Mouse (Mus musculus): ENCODE results near the gene Hmgcl. TPM values are rescaled to one million over a fixed set of nuclear protein-coding genes. Genes with fewer than 3 reads are reported as not detected.

Hmgcl gene
- polyA plus RNA-seq, 1 experiment from 2014 or later, result 147 TPM

DNA sequence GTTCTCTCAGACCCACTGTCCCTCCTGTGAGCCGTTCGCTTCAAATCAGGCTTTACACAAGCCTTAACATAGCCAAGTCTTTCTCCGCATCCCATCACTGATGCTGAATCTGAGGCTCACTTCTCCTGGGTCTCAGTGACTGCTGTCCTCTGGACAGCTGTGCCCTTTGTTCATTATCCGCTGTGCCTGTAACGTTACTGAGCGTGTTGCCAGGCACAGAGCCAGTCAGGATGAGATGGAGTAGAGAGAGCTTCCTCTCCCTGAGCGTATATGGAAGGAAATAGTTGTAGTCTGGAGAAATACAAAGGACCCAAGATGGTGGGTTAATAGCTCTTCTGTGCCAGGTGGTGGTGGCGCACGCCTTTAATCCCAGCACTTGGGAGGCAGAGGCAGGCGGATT is 3.2 kb downstream of the Hmgcl start:
- Histone ChIP-seq H3K4me1 (ENCODE audit: control insufficient read depth, insufficient read depth, low read length) (peaks cover 14% of the 10 kb centered on the region), H3K4me3 (ENCODE audit: low read length) (no peak overlapping the region), H3K9ac (ENCODE audit: low read depth, low read length) (no peak overlapping the region), H3K9me3 (ENCODE audit: control insufficient read depth, low read length) (peaks cover 3% of the 10 kb centered on the region; the same call in 1 of the 2 replicates), H3K27ac (ENCODE audit: low read length) (no peak overlapping the region), H3K36me3 (ENCODE audit: control insufficient read depth, insufficient read depth, low read length) (peaks cover 16% of the 10 kb centered on the region), H3K27me3 (replicated peaks; ENCODE audit: control insufficient read depth, insufficient read depth, low read length) (no peaks in the 10 kb centered on the region), H3K4me2 (ENCODE audit: low read depth, low read length) (no peak overlapping the region)
- no peak for ATAC-seq
- WGBS, result 83% methylated on average over 10 of the region's 10 CpGs

DNA sequence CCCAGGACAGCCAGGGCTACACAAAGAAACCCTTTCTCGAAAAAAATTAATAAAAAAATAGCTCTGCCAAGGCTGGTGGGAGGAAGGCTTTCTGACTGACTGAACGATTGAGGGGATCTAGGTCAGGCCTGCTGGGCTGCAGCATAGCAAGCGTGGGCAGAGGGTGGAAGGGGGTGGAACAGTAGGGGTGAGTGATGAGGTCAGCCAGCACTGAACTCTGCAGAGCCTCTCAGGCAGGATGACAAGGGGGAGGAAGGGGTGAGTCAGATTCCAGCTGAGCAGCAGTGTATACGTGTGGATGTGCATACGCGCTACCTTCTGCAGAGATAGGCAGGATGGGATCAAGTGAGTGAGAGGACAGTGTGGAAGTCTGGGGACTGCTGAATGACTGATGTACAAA is 3.7 kb downstream of the Hmgcl start:
- Histone ChIP-seq H3K9me3 (ENCODE audit: control insufficient read depth, low read length) (peaks cover 3% of the 10 kb centered on the region; the same call in 1 of the 2 replicates), H3K27ac (ENCODE audit: low read length) (no peak overlapping the region), H3K36me3 (ENCODE audit: control insufficient read depth, insufficient read depth, low read length) (peaks cover 16% of the 10 kb centered on the region), H3K4me2 (ENCODE audit: low read depth, low read length) (no peak overlapping the region), H3K4me3 (ENCODE audit: low read length) (no peak overlapping the region), H3K9ac (ENCODE audit: low read depth, low read length) (no peak overlapping the region), H3K27me3 (replicated peaks; ENCODE audit: control insufficient read depth, insufficient read depth, low read length) (no peaks in the 10 kb centered on the region), H3K4me1 (ENCODE audit: control insufficient read depth, insufficient read depth, low read length) (peaks cover 14% of the 10 kb centered on the region)
- ATAC-seq, result no peak
- WGBS, result 50% methylated on average over 6 of the region's 6 CpGs

DNA sequence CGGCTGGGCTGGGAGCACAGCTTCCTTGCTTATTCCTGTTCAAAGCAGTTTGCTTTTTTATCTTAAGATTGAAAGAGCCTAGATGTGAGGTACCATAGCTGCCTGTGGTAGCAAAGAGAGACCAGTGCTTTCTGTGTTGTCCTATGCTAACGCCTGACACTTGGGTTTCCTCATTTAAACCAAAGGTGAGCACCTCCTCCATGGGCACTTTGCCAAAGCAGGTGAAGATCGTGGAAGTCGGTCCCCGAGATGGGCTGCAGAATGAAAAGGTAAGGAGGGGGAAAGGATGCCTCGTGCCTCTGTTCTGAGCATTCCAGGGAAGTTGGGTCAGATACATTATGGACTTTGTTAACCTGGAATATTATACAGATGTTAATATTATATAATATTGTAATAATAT is 4.1 kb downstream of the Hmgcl start:
- WGBS, result 81% methylated on average over 6 of the region's 6 CpGs
- Histone ChIP-seq H3K9ac (ENCODE audit: low read depth, low read length) (no peak overlapping the region), H3K36me3 (ENCODE audit: control insufficient read depth, insufficient read depth, low read length) (peaks cover 16% of the 10 kb centered on the region), H3K4me2 (ENCODE audit: low read depth, low read length) (no peak overlapping the region), H3K4me3 (ENCODE audit: low read length) (no peak overlapping the region), H3K27ac (ENCODE audit: low read length) (no peak overlapping the region), H3K4me1 (ENCODE audit: control insufficient read depth, insufficient read depth, low read length) (peaks cover 14% of the 10 kb centered on the region), H3K27me3 (replicated peaks; ENCODE audit: control insufficient read depth, insufficient read depth, low read length) (no peaks in the 10 kb centered on the region), H3K9me3 (ENCODE audit: control insufficient read depth, low read length) (peaks cover 3% of the 10 kb centered on the region; the same call in 1 of the 2 replicates)
- no peak for ATAC-seq

DNA sequence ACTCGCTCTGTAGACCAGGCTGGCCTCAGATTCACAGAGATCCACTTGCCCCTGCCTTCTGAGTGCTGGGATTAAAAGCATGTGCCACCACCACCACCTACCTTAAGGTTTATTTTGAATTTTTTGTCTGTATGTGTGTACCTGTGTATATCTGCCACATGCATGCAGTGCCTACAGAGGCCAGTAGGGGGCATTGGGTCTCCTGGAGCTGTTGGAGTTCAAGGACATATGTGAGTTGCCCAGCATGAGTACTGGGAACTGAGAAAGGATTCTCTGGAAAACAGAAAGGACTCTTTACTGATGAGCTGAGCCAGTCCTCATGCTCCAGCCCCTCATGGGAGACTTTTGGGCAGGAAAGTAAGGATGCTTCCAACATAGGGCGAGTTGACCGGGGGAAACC is 5.3 kb downstream of the Hmgcl start:
- Histone ChIP-seq H3K27me3 (replicated peaks; ENCODE audit: control insufficient read depth, insufficient read depth, low read length) (no peaks in the 10 kb centered on the region), H3K4me3 (ENCODE audit: low read length) (no peak overlapping the region), H3K4me1 (ENCODE audit: control insufficient read depth, insufficient read depth, low read length) (peaks cover 10% of the 10 kb centered on the region), H3K4me2 (ENCODE audit: low read depth, low read length) (no peak overlapping the region), H3K9ac (ENCODE audit: low read depth, low read length) (no peak overlapping the region), H3K9me3 (ENCODE audit: control insufficient read depth, low read length) (peaks cover 3% of the 10 kb centered on the region; the same call in 1 of the 2 replicates), H3K27ac (ENCODE audit: low read length) (no peak overlapping the region), H3K36me3 (ENCODE audit: control insufficient read depth, insufficient read depth, low read length) (peaks cover 22% of the 10 kb centered on the region)
- 92% methylated on average over 3 of the region's 3 CpGs for WGBS
- ATAC-seq, result no peak

DNA sequence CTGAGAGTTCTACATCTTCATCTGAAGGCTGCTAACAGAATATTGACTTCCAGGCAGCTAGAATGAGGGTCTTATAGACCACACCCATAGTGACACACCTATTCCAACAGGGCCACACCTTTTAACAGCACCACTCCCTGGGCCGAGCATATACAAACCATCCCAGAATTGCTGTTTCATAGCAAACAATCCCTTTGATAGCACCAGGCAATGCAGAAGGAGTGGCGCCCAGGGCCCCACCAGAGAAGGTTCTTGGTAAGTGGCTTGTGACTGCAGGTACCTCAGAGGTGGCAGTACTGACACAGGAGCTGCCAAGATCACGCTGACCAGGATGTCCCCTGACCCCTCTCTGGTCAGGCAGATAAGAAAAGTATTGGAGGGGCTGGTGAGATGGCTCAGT is 6.9 kb downstream of the Hmgcl start:
- no peak for ATAC-seq
- no peak overlapping the region for H3K4me3 ChIP-seq (ENCODE audit: low read length)
- peaks cover 22% of the 10 kb centered on the region for H3K36me3 ChIP-seq (ENCODE audit: control insufficient read depth, insufficient read depth, low read length)
- 80% methylated on average over 3 of the region's 3 CpGs for WGBS
- no peak overlapping the region for H3K27ac ChIP-seq (ENCODE audit: low read length)
- peaks cover 3% of the 10 kb centered on the region; the same call in 1 of the 2 replicates for H3K9me3 ChIP-seq (ENCODE audit: control insufficient read depth, low read length)
- H3K9ac ChIP-seq (ENCODE audit: low read depth, low read length), result no peak overlapping the region
- H3K4me2 ChIP-seq (ENCODE audit: low read depth, low read length), result no peak overlapping the region
- H3K27me3 ChIP-seq (replicated peaks; ENCODE audit: control insufficient read depth, insufficient read depth, low read length), result no peaks in the 10 kb centered on the region
- peaks cover 9% of the 10 kb centered on the region for H3K4me1 ChIP-seq (ENCODE audit: control insufficient read depth, insufficient read depth, low read length)

DNA sequence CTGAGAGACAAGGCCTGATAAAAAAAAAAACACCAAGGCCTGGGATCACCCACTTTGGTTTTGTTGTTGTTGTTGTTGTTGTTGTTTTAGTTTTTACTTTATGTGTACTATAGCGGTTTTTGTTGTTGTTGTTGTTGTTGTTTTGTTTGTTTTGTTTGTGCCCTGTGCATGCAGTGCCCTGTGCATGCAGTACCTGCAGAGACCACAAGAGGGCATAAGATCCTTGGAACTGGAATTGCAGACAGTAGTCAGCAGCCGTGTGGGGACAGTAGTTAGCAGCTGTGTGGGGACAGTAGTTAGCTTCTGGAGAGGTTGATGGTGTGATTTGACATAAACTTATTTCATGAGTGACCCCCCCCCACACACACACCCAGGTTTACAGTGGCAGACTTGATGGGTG is 8.0 kb downstream of the Hmgcl start:
- peaks cover 22% of the 10 kb centered on the region for H3K36me3 ChIP-seq (ENCODE audit: control insufficient read depth, insufficient read depth, low read length)
- WGBS, result 21% methylated on average over 2 of the region's 2 CpGs
- ATAC-seq, result no peak

DNA sequence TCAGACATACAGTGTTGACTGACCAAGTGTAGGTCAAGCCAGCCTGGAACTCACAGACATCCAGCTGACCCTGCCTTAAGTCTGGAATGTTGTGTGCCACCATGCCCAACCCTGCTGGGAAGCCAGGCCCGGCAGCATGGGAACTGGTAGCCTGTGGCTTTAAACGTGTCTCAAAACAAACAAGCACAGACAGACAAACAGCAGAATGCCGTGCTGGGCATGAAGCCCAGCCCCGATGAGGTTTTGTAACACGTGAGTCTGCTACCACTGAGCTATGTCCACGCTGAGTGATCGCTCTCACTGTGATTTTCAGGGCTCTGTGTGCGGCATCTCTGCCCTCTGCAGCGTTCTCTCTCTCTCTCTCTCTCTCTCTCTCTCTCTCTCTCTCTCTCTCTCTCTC is 9.6 kb downstream of the Hmgcl start:
- H3K36me3 ChIP-seq (ENCODE audit: control insufficient read depth, insufficient read depth, low read length), result peaks cover 22% of the 10 kb centered on the region
- no peaks in the 10 kb centered on the region for H3K27me3 ChIP-seq (replicated peaks; ENCODE audit: control insufficient read depth, insufficient read depth, low read length)
- H3K4me1 ChIP-seq (ENCODE audit: control insufficient read depth, insufficient read depth, low read length), result peaks cover 5% of the 10 kb centered on the region; the same call in 1 of the 2 replicates
- ATAC-seq, result no peak
- peaks cover 3% of the 10 kb centered on the region; the same call in 1 of the 2 replicates for H3K9me3 ChIP-seq (ENCODE audit: control insufficient read depth, low read length)
- no peak overlapping the region for H3K4me2 ChIP-seq (ENCODE audit: low read depth, low read length)
- H3K27ac ChIP-seq (ENCODE audit: low read length), result no peak overlapping the region
- H3K4me3 ChIP-seq (ENCODE audit: low read length), result no peak overlapping the region
- 87% methylated on average over 9 of the region's 9 CpGs for WGBS
- H3K9ac ChIP-seq (ENCODE audit: low read depth, low read length), result no peak overlapping the region

More for the DNA sequence above, 8.0 kb downstream of the Hmgcl start:
- H3K27ac ChIP-seq (ENCODE audit: low read length), result no peak overlapping the region
- H3K9ac ChIP-seq (ENCODE audit: low read depth, low read length), result no peak overlapping the region
- H3K9me3 ChIP-seq (ENCODE audit: control insufficient read depth, low read length), result peaks cover 3% of the 10 kb centered on the region; the same call in 1 of the 2 replicates
- H3K4me1 ChIP-seq (ENCODE audit: control insufficient read depth, insufficient read depth, low read length), result peaks cover 8% of the 10 kb centered on the region
- no peak overlapping the region for H3K4me3 ChIP-seq (ENCODE audit: low read length)
- no peaks in the 10 kb centered on the region for H3K27me3 ChIP-seq (replicated peaks; ENCODE audit: control insufficient read depth, insufficient read depth, low read length)
- no peak overlapping the region for H3K4me2 ChIP-seq (ENCODE audit: low read depth, low read length)

DNA sequence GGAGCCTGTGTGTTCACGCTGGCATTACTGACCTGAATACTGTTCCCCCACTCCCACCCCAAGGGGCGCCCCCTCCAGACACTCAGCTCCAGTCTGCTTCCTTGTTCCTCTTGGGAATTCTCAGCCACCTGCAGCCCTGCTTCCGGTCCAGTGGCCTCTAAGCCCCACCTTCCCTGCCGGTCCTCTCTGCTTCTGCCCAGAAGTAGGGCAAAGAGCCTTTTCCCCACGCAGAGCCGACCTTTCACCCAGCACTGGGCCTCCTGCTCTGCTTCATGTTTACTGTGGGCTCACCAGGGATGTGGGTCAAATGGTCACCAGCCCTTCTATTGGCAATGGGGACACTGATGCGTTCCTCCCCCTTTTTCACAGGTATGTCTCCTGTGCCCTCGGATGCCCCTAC is 12.1 kb downstream of the Hmgcl start:
- H3K36me3 ChIP-seq (ENCODE audit: control insufficient read depth, insufficient read depth, low read length), result peaks cover 11% of the 10 kb centered on the region
- H3K27ac ChIP-seq (ENCODE audit: low read length), result peak overlapping the region; percentile 85
- H3K4me1 ChIP-seq (ENCODE audit: control insufficient read depth, insufficient read depth, low read length), result peaks cover 9% of the 10 kb centered on the region
- ATAC-seq, result peak; percentile 77
- H3K4me3 ChIP-seq (ENCODE audit: low read length), result peak overlapping the region; percentile 25
- no peaks in the 10 kb centered on the region for H3K27me3 ChIP-seq (replicated peaks; ENCODE audit: control insufficient read depth, insufficient read depth, low read length)
- no peaks in the 10 kb centered on the region for H3K9me3 ChIP-seq (ENCODE audit: control insufficient read depth, low read length)
- 47% methylated on average over 8 of the region's 8 CpGs for WGBS
- peak overlapping the region; percentile 55 for H3K9ac ChIP-seq (ENCODE audit: low read depth, low read length)
- H3K4me2 ChIP-seq (ENCODE audit: low read depth, low read length), result peak overlapping the region; percentile 45

DNA sequence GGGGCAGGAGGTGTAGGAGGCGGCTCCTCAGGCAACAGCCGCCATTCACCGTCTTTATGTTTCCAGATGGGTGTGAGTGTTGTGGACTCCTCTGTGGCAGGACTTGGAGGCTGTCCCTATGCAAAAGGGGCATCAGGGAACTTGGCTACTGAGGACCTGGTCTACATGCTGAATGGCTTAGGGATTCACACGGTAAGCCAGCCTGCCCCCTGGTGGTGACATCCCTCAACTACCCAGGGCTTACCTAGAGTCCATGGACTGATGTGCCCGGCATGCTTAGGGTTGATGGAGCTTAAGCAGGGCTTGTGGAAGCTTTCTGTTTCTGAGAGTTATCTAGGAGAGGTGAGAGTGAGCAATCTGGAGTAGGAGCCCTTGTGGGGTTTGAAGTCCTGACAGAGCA is 14.5 kb downstream of the Hmgcl start:
- no peaks in the 10 kb centered on the region for H3K27me3 ChIP-seq (replicated peaks; ENCODE audit: control insufficient read depth, insufficient read depth, low read length)
- H3K27ac ChIP-seq (ENCODE audit: low read length), result no peak overlapping the region
- no peak for ATAC-seq
- no peak overlapping the region for H3K4me3 ChIP-seq (ENCODE audit: low read length)
- peaks cover 7% of the 10 kb centered on the region for H3K36me3 ChIP-seq (ENCODE audit: control insufficient read depth, insufficient read depth, low read length)
- no peak overlapping the region for H3K4me2 ChIP-seq (ENCODE audit: low read depth, low read length)
- H3K9ac ChIP-seq (ENCODE audit: low read depth, low read length), result no peak overlapping the region
- H3K9me3 ChIP-seq (ENCODE audit: control insufficient read depth, low read length), result no peaks in the 10 kb centered on the region
- 27% methylated on average over 5 of the region's 5 CpGs for WGBS
- peaks cover 24% of the 10 kb centered on the region for H3K4me1 ChIP-seq (ENCODE audit: control insufficient read depth, insufficient read depth, low read length)

DNA sequence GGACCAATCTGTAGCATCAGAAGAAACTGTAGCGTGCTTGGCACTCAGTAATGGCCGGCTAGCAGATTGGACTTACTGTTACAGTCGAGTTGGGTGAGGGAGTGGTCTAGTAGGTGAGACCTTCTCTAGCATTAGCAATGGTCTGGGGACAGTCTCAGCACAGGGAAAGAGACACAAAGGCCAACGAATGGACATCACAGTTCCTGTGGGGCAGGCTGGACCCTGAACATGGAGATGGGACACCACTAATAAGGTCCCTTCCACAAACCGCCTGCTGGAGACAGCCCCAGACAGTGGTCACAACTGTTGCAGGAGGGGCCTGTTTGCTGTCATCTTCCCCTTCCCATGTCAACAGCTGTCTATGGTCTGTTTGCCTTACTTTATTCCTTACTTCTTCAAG is 15.5 kb downstream of the Hmgcl start:
- Histone ChIP-seq H3K4me1 (ENCODE audit: control insufficient read depth, insufficient read depth, low read length) (peaks cover 24% of the 10 kb centered on the region), H3K9ac (ENCODE audit: low read depth, low read length) (no peak overlapping the region), H3K27me3 (replicated peaks; ENCODE audit: control insufficient read depth, insufficient read depth, low read length) (no peaks in the 10 kb centered on the region), H3K27ac (ENCODE audit: low read length) (no peak overlapping the region), H3K4me2 (ENCODE audit: low read depth, low read length) (no peak overlapping the region), H3K4me3 (ENCODE audit: low read length) (no peak overlapping the region), H3K9me3 (ENCODE audit: control insufficient read depth, low read length) (no peaks in the 10 kb centered on the region), H3K36me3 (ENCODE audit: control insufficient read depth, insufficient read depth, low read length) (peaks cover 5% of the 10 kb centered on the region)
- WGBS, result 88% methylated on average over 5 of the region's 5 CpGs
- no peak for ATAC-seq

Data from intestine, embryonic 16.5 days (tissue).